Mouse (Mus musculus) hindbrain, postnatal 0 days (tissue): ENCODE results near the gene Fndc3b. TPM values are rescaled to one million over a fixed set of nuclear protein-coding genes. Genes with fewer than 3 reads are reported as not detected.

ENCODE experiments used
- ATAC-seq: fragments of 200-750 bp; cut with Nextera tagmentation; 2 replicates; pipeline ENCODE4 v1.8.0; 2017; ENCODE audit warnings: mild to moderate bottlenecking, moderate TSS enrichment, moderate library complexity
- DNase-seq: peaks from one replicate; pipeline ENCODE4 v3.0.0-alpha.2; 2015; ENCODE audit warnings: low spot score
- H3K27ac ChIP-seq: fragments of 300-500 bp; sonication (generic); 2 replicates; pipeline ENCODE4 v1.5.1; 2014; ENCODE audit warnings: mild to moderate bottlenecking
- H3K27me3 ChIP-seq: fragments of 300-500 bp; sonication (generic); 2 replicates; pipeline ENCODE4 v1.6.1; 2014; ENCODE audit warnings: low read length, mixed read lengths; ENCODE audit not compliant: insufficient read depth
- H3K36me3 ChIP-seq: fragments of 300-500 bp; sonication (generic); 2 replicates; pipeline ENCODE4 v1.6.1; 2014; ENCODE audit warnings: low read length, mixed read lengths; ENCODE audit not compliant: insufficient read depth
- H3K4me1 ChIP-seq: fragments of 300-500 bp; sonication (generic); 2 replicates; pipeline ENCODE4 v1.6.1; 2014; ENCODE audit warnings: antibody characterized with exemption, low read length, mixed read lengths; ENCODE audit not compliant: insufficient read depth
- H3K4me2 ChIP-seq: fragments of 300-500 bp; sonication (generic); 2 replicates; pipeline ENCODE4 v1.6.1; 2014; ENCODE audit warnings: low read depth, mild to moderate bottlenecking, low read length, moderate library complexity, mixed read lengths
- H3K4me3 ChIP-seq: fragments of 300-500 bp; sonication (generic); 2 replicates; pipeline ENCODE4 v1.5.1; 2014; ENCODE audit warnings: low read length
- H3K9ac ChIP-seq: fragments of 300-500 bp; sonication (generic); replicated peaks from 2 replicates; pipeline ENCODE4 v1.6.1; 2014; ENCODE audit warnings: mild to moderate bottlenecking, low read length, moderate library complexity, mixed read lengths
- H3K9me3 ChIP-seq: fragments of 300-500 bp; sonication (generic); 2 replicates; pipeline ENCODE4 v1.6.1; 2016; ENCODE audit warnings: low read length, mixed read lengths
- CTCF ChIP-seq: IDR thresholded peaks from 2 replicates; pipeline ENCODE4 v1.5.1; 2016; ENCODE audit warnings: antibody characterized with exemption, control low read depth, low read depth
- WGBS: fragments of 180-500 bp; shearing (Covaris S2); extraction: QIAGEN DNeasy Blood & Tissue Kit; methylation state at CpG from one replicate; pipeline ENCODE4 v1.1.7; 2014; 5-methylcytosine and 5-hydroxymethylcytosine counted together
- polyA plus RNA-seq: library from polyadenylated mRNA; unstranded; fragments of >200 nt; fragmentation: Nextera tagmentation; extraction: Ambion mirVana; gene quantifications from 2 replicates; pipeline ENCODE4 v1.2.1, GENCODE M21; 2015
- total RNA-seq: library from RNA; depleted of rRNA; stranded (reverse); fragments of >200 nt; gene quantifications from 2 replicates; pipeline ENCODE4 v1.2.3, GENCODE M21; 2014

The Fndc3b gene
- total and polyA plus RNA-seq, 2 experiments from 2014 or later: 4.6 to 16.0 TPM

DNA sequence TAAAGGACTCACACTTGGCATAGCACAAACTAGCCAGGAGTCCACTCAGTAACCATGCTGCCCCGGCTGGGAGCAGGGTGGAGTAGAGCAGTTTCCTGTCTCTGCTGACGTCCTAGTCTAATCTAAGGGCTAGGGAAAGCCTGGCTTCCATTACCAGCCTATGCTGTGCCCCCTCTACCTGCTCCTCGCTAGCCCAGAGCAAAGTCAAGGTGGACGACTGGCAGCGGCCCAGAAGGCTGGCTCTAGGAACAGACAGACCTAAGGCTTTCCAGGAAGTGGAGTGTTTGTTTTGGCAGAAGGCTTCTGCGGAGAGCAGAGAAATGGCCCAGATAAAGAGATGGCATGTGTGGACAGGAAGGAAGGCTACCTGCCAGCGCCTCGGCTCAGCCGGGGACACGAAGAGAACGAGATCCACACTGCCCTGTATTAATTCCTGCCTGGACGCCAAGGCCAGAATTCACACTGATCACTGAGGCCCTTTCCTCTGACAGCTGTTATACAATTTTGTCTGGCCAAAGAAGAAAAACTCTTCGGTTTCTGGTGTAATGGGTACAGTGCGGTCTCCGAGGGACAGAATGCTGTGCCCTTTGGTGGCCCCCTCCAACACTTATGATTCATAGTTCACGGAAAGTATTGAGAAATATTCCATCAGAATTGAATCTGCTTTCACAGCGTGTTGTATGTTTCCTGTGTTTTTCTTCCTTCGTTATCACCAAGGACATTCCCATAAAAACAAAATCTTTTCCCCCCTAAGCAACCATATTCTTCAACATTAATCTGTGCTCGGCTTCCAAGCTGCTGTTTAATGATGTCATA is 94.5 kb downstream of the Fndc3b start:
- Histone ChIP-seq H3K27me3 (no peaks in the 10 kb centered on the region), H3K4me1 (peaks cover 10% of the 10 kb centered on the region; the same call in 1 of the 2 replicates), H3K9me3 (no peaks in the 10 kb centered on the region), H3K4me3 (no peak overlapping the region), H3K4me2 (no peak overlapping the region), H3K9ac (no peak overlapping the region), H3K27ac (peak overlapping the region; percentile 7; the same call in 1 of the 2 replicates), H3K36me3 (no peaks in the 10 kb centered on the region)
- TF ChIP-seq CTCF: no peak
- ATAC-seq: peak; percentile 14
- WGBS: 62% methylated on average over 19 of the region's 19 CpGs
- no peak for DNase-seq

DNA sequence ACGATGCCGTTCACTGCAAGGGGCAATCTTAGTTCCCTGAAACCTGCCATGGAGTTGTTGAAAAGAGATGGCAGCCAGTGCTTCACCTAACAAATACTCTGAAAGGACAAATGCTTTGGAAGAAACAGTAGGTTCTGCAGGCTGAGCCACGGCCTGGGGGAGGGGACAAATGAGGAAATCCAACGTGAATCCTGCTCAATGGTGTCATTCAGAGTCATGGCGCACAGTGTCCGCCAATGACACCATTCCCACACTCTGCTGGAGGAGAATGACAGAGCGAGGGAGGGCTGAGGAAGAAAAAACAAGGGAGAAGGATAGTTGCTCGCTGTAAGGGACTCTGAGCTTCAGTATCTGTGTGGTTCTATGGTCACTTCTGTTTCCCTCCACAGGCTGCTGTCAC is 95.6 kb downstream of the Fndc3b start:
- no peaks in the 10 kb centered on the region for H3K9me3 ChIP-seq
- H3K36me3 ChIP-seq: no peaks in the 10 kb centered on the region
- no peak overlapping the region for H3K9ac ChIP-seq
- peak; percentile 30 for DNase-seq
- H3K27me3 ChIP-seq: no peaks in the 10 kb centered on the region
- H3K4me2 ChIP-seq: no peak overlapping the region
- 0 out of 2 replicates have a peak overlapping the region, but pooled peaks have one; percentile 7 for H3K27ac ChIP-seq
- ATAC-seq: peak; percentile 54; the same call in 1 of the 2 replicates
- no peak overlapping the region for H3K4me3 ChIP-seq
- TF ChIP-seq CTCF: no peak
- 53% methylated on average over 8 of the region's 8 CpGs for WGBS
- peaks cover 13% of the 10 kb centered on the region; the same call in 1 of the 2 replicates for H3K4me1 ChIP-seq

DNA sequence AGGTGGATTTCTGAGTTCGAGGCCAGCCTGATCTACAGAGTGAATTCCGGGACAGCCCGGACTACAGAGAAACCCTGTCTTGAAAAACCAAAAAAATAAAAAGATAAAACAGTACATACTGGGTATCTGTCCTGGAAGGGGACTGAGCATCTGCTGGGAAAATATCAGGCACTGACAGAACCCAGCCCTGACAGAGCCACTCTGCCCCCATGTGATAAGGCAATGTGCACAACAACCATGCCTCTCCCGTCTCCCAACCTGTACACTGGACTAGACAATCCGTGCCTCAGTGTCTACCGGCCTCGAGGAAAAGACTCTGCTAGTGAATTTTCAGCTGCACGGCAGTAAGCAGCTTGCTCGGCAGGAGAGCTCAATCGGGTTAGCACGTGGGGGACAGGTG is 97.3 kb downstream of the Fndc3b start:
- no peak for TF ChIP-seq CTCF
- no peaks in the 10 kb centered on the region for H3K36me3 ChIP-seq
- WGBS: 90% methylated on average over 11 of the region's 11 CpGs
- H3K27me3 ChIP-seq: no peaks in the 10 kb centered on the region
- H3K9ac ChIP-seq: no peak overlapping the region
- DNase-seq: no peak
- ATAC-seq: no peak
- H3K27ac ChIP-seq: no peak overlapping the region
- no peak overlapping the region for H3K4me3 ChIP-seq
- no peak overlapping the region for H3K4me2 ChIP-seq
- H3K4me1 ChIP-seq: peaks cover 13% of the 10 kb centered on the region; the same call in 1 of the 2 replicates
- H3K9me3 ChIP-seq: no peaks in the 10 kb centered on the region

DNA sequence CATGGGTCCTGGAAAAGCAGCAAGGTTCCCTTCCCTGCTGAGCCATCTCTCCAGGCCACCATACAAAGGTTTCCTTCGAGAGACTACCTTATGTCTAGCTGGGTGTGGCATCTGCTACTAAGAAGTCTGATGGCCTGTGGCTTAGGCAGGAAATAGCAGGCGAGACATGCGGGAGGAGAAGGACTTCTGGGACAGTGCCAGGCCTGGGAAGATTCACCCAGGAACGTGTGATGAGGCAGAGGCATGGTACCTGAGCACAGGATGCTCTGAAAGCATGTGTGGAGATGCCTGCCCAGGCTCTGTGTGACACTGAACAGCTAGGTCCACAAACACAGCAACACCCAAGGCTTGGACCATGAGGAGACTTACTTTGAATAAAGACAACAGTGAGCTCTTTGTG is 98.1 kb downstream of the Fndc3b start:
- no peaks in the 10 kb centered on the region for H3K9me3 ChIP-seq
- no peak overlapping the region for H3K4me2 ChIP-seq
- ATAC-seq (no peak), DNase-seq (no peak)
- no peak overlapping the region for H3K4me3 ChIP-seq
- H3K27ac ChIP-seq: no peak overlapping the region
- H3K36me3 ChIP-seq: no peaks in the 10 kb centered on the region
- H3K9ac ChIP-seq: no peak overlapping the region
- no peaks in the 10 kb centered on the region for H3K27me3 ChIP-seq
- H3K4me1 ChIP-seq: peaks cover 13% of the 10 kb centered on the region
- TF ChIP-seq CTCF: no peak
- WGBS: 48% methylated on average over 4 of the region's 4 CpGs

DNA sequence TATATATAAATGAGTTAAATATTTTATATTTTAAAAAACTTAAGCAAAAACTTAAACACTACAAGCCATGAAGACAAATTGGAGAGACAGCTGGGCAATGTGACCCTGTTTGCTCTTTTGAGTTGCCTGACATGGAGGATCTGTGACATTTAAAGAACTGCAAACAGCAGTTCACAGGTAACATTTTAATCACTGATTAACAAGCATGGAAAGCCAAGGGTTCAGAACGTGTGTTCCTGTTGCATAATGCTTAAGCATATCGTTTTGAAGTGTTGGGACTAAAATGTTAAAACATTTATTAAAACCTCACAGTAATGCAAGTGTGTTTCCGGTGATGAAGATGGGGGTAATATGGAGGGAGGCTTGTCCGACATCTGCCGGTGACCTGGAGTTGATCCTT is 99.1 kb downstream of the Fndc3b start:
- H3K36me3 ChIP-seq: no peaks in the 10 kb centered on the region
- H3K27ac ChIP-seq: no peak overlapping the region
- H3K4me3 ChIP-seq: no peak overlapping the region
- WGBS: 84% methylated on average over 5 of the region's 5 CpGs
- no peak overlapping the region for H3K9ac ChIP-seq
- ATAC-seq (no peak), DNase-seq (no peak)
- H3K4me2 ChIP-seq: no peak overlapping the region
- H3K9me3 ChIP-seq: no peaks in the 10 kb centered on the region
- no peaks in the 10 kb centered on the region for H3K27me3 ChIP-seq
- peaks cover 22% of the 10 kb centered on the region for H3K4me1 ChIP-seq
- TF ChIP-seq CTCF: no peak

DNA sequence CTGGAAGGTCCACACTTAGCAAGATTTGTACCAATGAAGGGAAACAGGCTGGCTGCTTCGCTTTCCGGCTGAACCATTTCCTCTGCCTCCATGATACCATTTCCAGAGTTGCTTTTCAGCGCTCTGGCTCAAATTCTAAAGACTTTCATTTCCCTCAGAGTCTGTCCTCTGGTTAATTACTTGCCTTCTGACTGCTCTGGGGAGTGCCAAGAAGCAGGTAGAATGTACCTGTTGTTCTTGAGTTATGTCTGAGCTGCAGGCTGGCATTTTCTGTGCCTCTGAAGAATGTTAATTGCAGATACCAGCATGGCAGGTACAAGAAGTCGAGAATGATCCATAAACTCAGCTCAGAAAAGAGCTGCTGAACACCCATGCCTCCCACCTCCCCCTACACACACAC is 100.6 kb downstream of the Fndc3b start:
- Histone ChIP-seq H3K4me2 (no peak overlapping the region), H3K27me3 (no peaks in the 10 kb centered on the region), H3K9me3 (no peaks in the 10 kb centered on the region), H3K9ac (no peak overlapping the region), H3K36me3 (no peaks in the 10 kb centered on the region), H3K4me3 (no peak overlapping the region), H3K27ac (no peak overlapping the region), H3K4me1 (peaks cover 15% of the 10 kb centered on the region; the same call in 1 of the 2 replicates)
- ATAC-seq (no peak), DNase-seq (no peak)
- WGBS: 78% methylated on average over 4 of the region's 4 CpGs
- TF ChIP-seq CTCF: no peak

DNA sequence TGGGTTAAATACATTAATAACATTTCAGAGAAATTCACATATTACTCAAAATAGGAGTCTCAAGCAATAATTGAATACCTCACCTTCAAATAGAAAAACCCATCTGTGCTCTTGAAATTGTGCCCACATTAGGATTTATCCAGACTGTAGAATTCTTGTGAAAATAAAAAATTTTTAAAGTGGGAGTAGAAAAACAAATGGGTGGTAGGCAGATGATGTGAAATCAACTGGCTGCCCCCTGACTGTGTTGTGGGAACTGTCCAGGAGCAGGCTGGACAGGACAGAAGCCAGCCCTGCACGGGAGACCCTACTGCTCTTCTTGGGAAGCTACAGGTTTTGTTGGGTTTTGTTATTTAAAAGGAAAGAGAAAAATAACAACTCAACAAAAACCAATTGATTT is 101.0 kb downstream of the Fndc3b start:
- no peak overlapping the region for H3K4me2 ChIP-seq
- TF ChIP-seq CTCF: no peak
- peaks cover 15% of the 10 kb centered on the region; the same call in 1 of the 2 replicates for H3K4me1 ChIP-seq
- WGBS: 77% methylated on average over 1 of the region's 1 CpGs
- ATAC-seq (no peak), DNase-seq (no peak)
- H3K27ac ChIP-seq: no peak overlapping the region
- H3K27me3 ChIP-seq: no peaks in the 10 kb centered on the region
- no peaks in the 10 kb centered on the region for H3K36me3 ChIP-seq
- no peaks in the 10 kb centered on the region for H3K9me3 ChIP-seq
- H3K9ac ChIP-seq: no peak overlapping the region
- no peak overlapping the region for H3K4me3 ChIP-seq
